Mouse (Mus musculus): Measurements from ENCODE around the gene Plet1. TPM values are rescaled to one million over a fixed set of nuclear protein-coding genes. Genes with fewer than 3 reads are reported as not detected.
A peak's percentile ranks its signal among the peaks of the same experiment; 100 is the strongest.

The Plet1 gene
- polyA plus RNA-seq, 1 experiment from 2014 or later: 76.4 TPM

- no peaks in the 10 kb centered on the region for H3K4me1 ChIP-seq (replicated peaks; ENCODE audit: control insufficient read depth, insufficient read depth)
- no peaks in the 10 kb centered on the region for H3K27me3 ChIP-seq (ENCODE audit: control insufficient read depth, insufficient read depth, low read length)
- H3K27ac ChIP-seq (replicated peaks): no peak overlapping the region
- H3K9ac ChIP-seq (ENCODE audit: low read length): no peak overlapping the region
- ATAC-seq (ENCODE audit: low FRiP score, low TSS enrichment): no peak
- no peak for DNase-seq (ENCODE audit: low spot score)
- WGBS: 61% methylated on average over 2 of the region's 2 CpGs
- H3K9me3 ChIP-seq (ENCODE audit: control insufficient read depth, low read length): no peaks in the 10 kb centered on the region
- H3K4me2 ChIP-seq (replicated peaks; ENCODE audit: low read depth): no peak overlapping the region
- no peaks in the 10 kb centered on the region for H3K36me3 ChIP-seq (ENCODE audit: control insufficient read depth, insufficient read depth, low read length)
- TF ChIP-seq EP300 (optimal IDR thresholded peaks at IDR 0.05): no peak
- no peak for TF ChIP-seq CTCF (IDR thresholded peaks at IDR 0.05; ENCODE audit: low read depth)
- no peak overlapping the region for H3K4me3 ChIP-seq (ENCODE audit: low read depth, low read length)
Observed at GRCm38 (mm10) chr9:50553547-50553946, 59.2 kb downstream of the Plet1 start.

GRCm38 (mm10) chr9:50554241-50555093 lies 60.1 kb downstream of the Plet1 start, which contains the start of gene Il18:
TSS of gene Il18 (plus strand) at chr9:50554827.
- ATAC-seq (ENCODE audit: low FRiP score, low TSS enrichment): peak; percentile 80
- peak within 1 kb of the TSS; percentile 6; the same call in 1 of the 2 replicates for H3K4me3 ChIP-seq (ENCODE audit: low read depth, low read length)
- peak within 1 kb of the TSS; percentile 41 for H3K4me2 ChIP-seq (replicated peaks; ENCODE audit: low read depth)
- TF ChIP-seq EP300 (optimal IDR thresholded peaks at IDR 0.05): no peak
- no peak for TF ChIP-seq CTCF (IDR thresholded peaks at IDR 0.05; ENCODE audit: low read depth)
- H3K36me3 ChIP-seq (ENCODE audit: control insufficient read depth, insufficient read depth, low read length): no peaks in the 10 kb centered on the region
- H3K9me3 ChIP-seq (ENCODE audit: control insufficient read depth, low read length): no peaks in the 10 kb centered on the region
- no peaks in the 10 kb centered on the region for H3K27me3 ChIP-seq (ENCODE audit: control insufficient read depth, insufficient read depth, low read length)
- no peaks in the 10 kb centered on the region for H3K4me1 ChIP-seq (replicated peaks; ENCODE audit: control insufficient read depth, insufficient read depth)
- 0 out of 2 replicates have a peak within 1 kb of the TSS, but pooled peaks have one; percentile 13 for H3K9ac ChIP-seq (ENCODE audit: low read length)
- WGBS: 24% methylated on average over 12 of the region's 12 CpGs
- H3K27ac ChIP-seq (replicated peaks): peak within 1 kb of the TSS; percentile 56
- DNase-seq (ENCODE audit: low spot score): peak; percentile 46

GRCm38 (mm10) chr9:50555094-50555446 lies 60.7 kb downstream of the Plet1 start, which contains the start of gene Bco2:
TSS of gene Bco2 (minus strand) at chr9:50555181.
- H3K27me3 ChIP-seq (ENCODE audit: control insufficient read depth, insufficient read depth, low read length): no peaks in the 10 kb centered on the region
- H3K4me1 ChIP-seq (replicated peaks; ENCODE audit: control insufficient read depth, insufficient read depth): no peaks in the 10 kb centered on the region
- peak within 1 kb of the TSS; percentile 56 for H3K27ac ChIP-seq (replicated peaks)
- peak; percentile 39 for DNase-seq (ENCODE audit: low spot score)
- WGBS: 25% methylated on average over 2 of the region's 2 CpGs
- 0 out of 2 replicates have a peak within 1 kb of the TSS, but pooled peaks have one; percentile 13 for H3K9ac ChIP-seq (ENCODE audit: low read length)
- H3K36me3 ChIP-seq (ENCODE audit: control insufficient read depth, insufficient read depth, low read length): no peaks in the 10 kb centered on the region
- no peaks in the 10 kb centered on the region for H3K9me3 ChIP-seq (ENCODE audit: control insufficient read depth, low read length)
- ATAC-seq (ENCODE audit: low FRiP score, low TSS enrichment): peak; percentile 70
- peak within 1 kb of the TSS; percentile 6; the same call in 1 of the 2 replicates for H3K4me3 ChIP-seq (ENCODE audit: low read depth, low read length)
- TF ChIP-seq CTCF (IDR thresholded peaks at IDR 0.05; ENCODE audit: low read depth) (no peak), EP300 (optimal IDR thresholded peaks at IDR 0.05) (no peak)
- peak within 1 kb of the TSS; percentile 41 for H3K4me2 ChIP-seq (replicated peaks; ENCODE audit: low read depth)

Other genes starting within 250 kb of the Plet1 start
- gene Rpl10-ps3, start 149.6 kb upstream of the Plet1 start, polyA plus RNA-seq (2015; fragmentation: Nextera tagmentation; extraction: Ambion mirVana): 215 and 244 TPM in 2 replicates
- gene Pts, start 34.2 kb downstream of the Plet1 start, polyA plus RNA-seq (2015; fragmentation: Nextera tagmentation; extraction: Ambion mirVana): 83.8 and 87.0 TPM in 2 replicates
- 290 and 317 TPM in 2 replicates for gene Il18, start 60.3 kb downstream of the Plet1 start, polyA plus RNA-seq (2015; fragmentation: Nextera tagmentation; extraction: Ambion mirVana)
- gene Bco2, start 60.7 kb downstream of the Plet1 start, polyA plus RNA-seq (2015; fragmentation: Nextera tagmentation; extraction: Ambion mirVana): 4.7 and 5.3 TPM in 2 replicates
- not detected in 2 replicates for gene Tex12, start 66.8 kb downstream of the Plet1 start, polyA plus RNA-seq (2015; fragmentation: Nextera tagmentation; extraction: Ambion mirVana)
- gene Sdhd, start 109.3 kb downstream of the Plet1 start, polyA plus RNA-seq (2015; fragmentation: Nextera tagmentation; extraction: Ambion mirVana): 425 and 428 TPM in 2 replicates
- 252 and 278 TPM in 2 replicates for gene Timm8b, start 109.4 kb downstream of the Plet1 start, polyA plus RNA-seq (2015; fragmentation: Nextera tagmentation; extraction: Ambion mirVana)
- 2.2 and 3.2 TPM in 2 replicates for gene Pih1d2, start 122.8 kb downstream of the Plet1 start, polyA plus RNA-seq (2015; fragmentation: Nextera tagmentation; extraction: Ambion mirVana)
- 14.3 and 16.1 TPM in 2 replicates for gene Nkapd1, start 122.9 kb downstream of the Plet1 start, polyA plus RNA-seq (2015; fragmentation: Nextera tagmentation; extraction: Ambion mirVana)
- 36.7 and 45.2 TPM in 2 replicates for gene Dlat, start 165.3 kb downstream of the Plet1 start, polyA plus RNA-seq (2015; fragmentation: Nextera tagmentation; extraction: Ambion mirVana)
- gene Dixdc1, start 245.0 kb downstream of the Plet1 start, polyA plus RNA-seq (2015; fragmentation: Nextera tagmentation; extraction: Ambion mirVana): 6.6 and 6.9 TPM in 2 replicates

All from stomach, postnatal 0 days (tissue).